Mouse (Mus musculus) kidney, adult 2 months (tissue): Measurements from ENCODE around the gene Serpinh1.

ENCODE experiments used
- CTCF ChIP-seq: fragments of 200-500 bp; conservative IDR thresholded peaks from 2 replicates; pipeline ENCODE4 v1.5.1; 2011; ENCODE audit warnings: low read depth, mild to moderate bottlenecking, control low read depth, low read length, moderate library complexity, mixed read lengths; ENCODE audit not compliant: insufficient read depth, insufficient read length
- POLR2A ChIP-seq: fragments of 200-500 bp; IDR thresholded peaks from one replicate; pipeline ENCODE4 v1.6.1; 2011; ENCODE audit warnings: low read depth, low read length, control low read depth

GRCm38 (mm10) chr7:99300650-99301175 lies 52.3 kb downstream of the Serpinh1 start:
- no peak for TF ChIP-seq CTCF
- no peak for TF ChIP-seq POLR2A
